Mouse (Mus musculus) lung, postnatal 0 days (tissue): ENCODE measurements around the gene Gucd1. TPM values are rescaled to one million over a fixed set of nuclear protein-coding genes. Genes with fewer than 3 reads are reported as not detected.
"Not testable (repeated sequence)": the region's sequence is repeated elsewhere in the genome, so short reads cannot be mapped to it uniquely, and the experiment has no call there.

Experiments
- ATAC-seq: fragments of 200-750 bp; cut with Nextera tagmentation; 2 replicates; pipeline ENCODE4 v1.8.0; 2017; ENCODE audit warnings: moderate library complexity
- DNase-seq: peaks from one replicate; pipeline ENCODE4 v3.0.0-alpha.2; 2016; ENCODE audit warnings: low spot score
- H3K27ac ChIP-seq: fragments of 300-500 bp; sonication (generic); 2 replicates; pipeline ENCODE4 v1.5.1; 2014; ENCODE audit warnings: antibody characterized with exemption, mild to moderate bottlenecking, low read length, mixed read lengths
- H3K27me3 ChIP-seq: fragments of 300-500 bp; sonication (generic); replicated peaks from 2 replicates; pipeline ENCODE4 v1.6.1; 2014; ENCODE audit warnings: low read length, mixed read lengths; ENCODE audit not compliant: insufficient read depth
- H3K36me3 ChIP-seq: fragments of 300-500 bp; sonication (generic); 2 replicates; pipeline ENCODE4 v1.6.1; 2014; ENCODE audit warnings: low read length, mixed read lengths; ENCODE audit not compliant: insufficient read depth
- H3K4me1 ChIP-seq: fragments of 300-500 bp; sonication (generic); 2 replicates; pipeline ENCODE4 v1.6.1; 2014; ENCODE audit warnings: antibody characterized with exemption, low read depth, low read length, mixed read lengths; ENCODE audit not compliant: insufficient read depth
- H3K4me2 ChIP-seq: fragments of 300-500 bp; sonication (generic); replicated peaks from 2 replicates; pipeline ENCODE4 v1.6.1; 2014; ENCODE audit warnings: low read depth, mild to moderate bottlenecking, low read length, moderate library complexity, mixed read lengths
- H3K4me3 ChIP-seq: fragments of 300-500 bp; sonication (generic); 2 replicates; pipeline ENCODE4 v1.5.1; 2014; ENCODE audit warnings: low read depth, low read length
- H3K9ac ChIP-seq: fragments of 300-500 bp; sonication (generic); replicated peaks from 2 replicates; pipeline ENCODE4 v1.6.1; 2014; ENCODE audit warnings: low read depth, mild to moderate bottlenecking
- H3K9me3 ChIP-seq: fragments of 300-500 bp; sonication (generic); 2 replicates; pipeline ENCODE4 v1.6.1; 2016; ENCODE audit warnings: low read length, mixed read lengths
- CTCF ChIP-seq: IDR thresholded peaks from 2 replicates; pipeline ENCODE4 v1.5.1; 2016; ENCODE audit warnings: antibody characterized with exemption, mild to moderate bottlenecking
- EP300 ChIP-seq: IDR thresholded peaks from 2 replicates; pipeline ENCODE4 v1.6.1; 2016; ENCODE audit warnings: antibody characterized with exemption, mild to moderate bottlenecking, control low read depth
- WGBS: fragments of 180-500 bp; shearing (Covaris S2); extraction: QIAGEN DNeasy Blood & Tissue Kit; methylation state at CpG from one replicate; pipeline ENCODE4 v1.1.7; 2014; 5-methylcytosine and 5-hydroxymethylcytosine counted together
- polyA plus RNA-seq: library from polyadenylated mRNA; unstranded; fragments of >200 nt; fragmentation: Nextera tagmentation; extraction: Ambion mirVana; gene quantifications from 2 replicates; pipeline ENCODE4 v1.2.1, GENCODE M21; 2015

Gene Gucd1
- polyA plus RNA-seq, 1 experiment from 2014 or later = 20.3 TPM

- ATAC-seq = no peak
- Histone ChIP-seq H3K4me1 (peaks cover 6% of the 10 kb centered on the region), H3K9ac (no peak overlapping the region), H3K27me3 (no peaks in the 10 kb centered on the region), H3K36me3 (no peaks in the 10 kb centered on the region), H3K9me3 (no peaks in the 10 kb centered on the region), H3K4me2 (no peak overlapping the region), H3K27ac (no peak overlapping the region), H3K4me3 (no peak overlapping the region)
- no peak for TF ChIP-seq CTCF
- TF ChIP-seq EP300 = no peak
- DNase-seq = no peak
- whole genome bisulfite sequencing = 94% methylated on average over 3 of the region's 3 CpGs
These were observed 55.0 kb downstream of the Gucd1 start for GRCm38 (mm10) chr10:75462728-75463127.

GRCm38 (mm10) chr10:75458329-75458728, 59.4 kb downstream of the Gucd1 start:
- Histone ChIP-seq H3K27me3 (no peaks in the 10 kb centered on the region), H3K4me3 (no peak overlapping the region), H3K9ac (no peak overlapping the region), H3K4me2 (no peak overlapping the region), H3K36me3 (no peaks in the 10 kb centered on the region), H3K9me3 (no peaks in the 10 kb centered on the region), H3K4me1 (no peaks in the 10 kb centered on the region; the same call in 1 of the 2 replicates), H3K27ac (no peak overlapping the region)
- TF ChIP-seq EP300 = no peak
- no peak for TF ChIP-seq CTCF
- no peak for ATAC-seq
- no peak for DNase-seq
- WGBS = 68% methylated on average over 4 of the region's 4 CpGs

GRCm38 (mm10) chr10:75457852-75458251, 59.9 kb downstream of the Gucd1 start:
- Histone ChIP-seq H3K9ac (no peak overlapping the region), H3K36me3 (no peaks in the 10 kb centered on the region), H3K4me2 (no peak overlapping the region), H3K4me1 (no peaks in the 10 kb centered on the region; the same call in 1 of the 2 replicates), H3K9me3 (no peaks in the 10 kb centered on the region), H3K4me3 (no peak overlapping the region), H3K27me3 (no peaks in the 10 kb centered on the region), H3K27ac (no peak overlapping the region)
- TF ChIP-seq CTCF = no peak
- no peak for TF ChIP-seq EP300
- WGBS = 70% methylated on average over 1 of the region's 1 CpGs
- DNase-seq (peak; percentile 60), ATAC-seq (peak; percentile 28; the same call in 1 of the 2 replicates)

GRCm38 (mm10) chr10:75456061-75456831, 61.5 kb downstream of the Gucd1 start:
- not testable (repeated sequence) for H3K4me2 ChIP-seq, H3K4me1 ChIP-seq, H3K36me3 ChIP-seq, H3K9ac ChIP-seq, H3K27ac ChIP-seq, H3K9me3 ChIP-seq, DNase-seq, H3K4me3 ChIP-seq, H3K27me3 ChIP-seq
- 34% methylated on average over 11 of the region's 18 CpGs for WGBS
- ATAC-seq = peak; percentile 73

GRCm38 (mm10) chr10:75451036-75451786, 66.6 kb downstream of the Gucd1 start:
- TF ChIP-seq CTCF = no peak
- TF ChIP-seq EP300 = no peak; the same call in 1 of the 2 replicates
- Histone ChIP-seq H3K4me3 (no peak overlapping the region), H3K9me3 (no peaks in the 10 kb centered on the region), H3K36me3 (no peaks in the 10 kb centered on the region), H3K4me1 (peaks cover 18% of the 10 kb centered on the region; the same call in 1 of the 2 replicates), H3K27me3 (no peaks in the 10 kb centered on the region), H3K4me2 (no peak overlapping the region), H3K9ac (no peak overlapping the region), H3K27ac (0 out of 2 replicates have a peak overlapping the region, but pooled peaks have one; percentile 59)
- DNase-seq = peak; percentile 87
- WGBS = 9% methylated on average over 10 of the region's 10 CpGs
- ATAC-seq = peak; percentile 68

GRCm38 (mm10) chr10:75450331-75450730, 67.4 kb downstream of the Gucd1 start:
- Histone ChIP-seq H3K36me3 (no peaks in the 10 kb centered on the region), H3K27me3 (no peaks in the 10 kb centered on the region), H3K4me3 (no peak overlapping the region), H3K9me3 (no peaks in the 10 kb centered on the region), H3K9ac (no peak overlapping the region), H3K4me1 (peaks cover 18% of the 10 kb centered on the region; the same call in 1 of the 2 replicates), H3K4me2 (no peak overlapping the region), H3K27ac (no peak overlapping the region)
- TF ChIP-seq EP300 (no peak), CTCF (no peak)
- no peak for DNase-seq
- 88% methylated on average over 8 of the region's 8 CpGs for WGBS
- no peak for ATAC-seq
